Mouse (Mus musculus) lung, postnatal 0 days (tissue): ENCODE measurements around the gene Psmb6. TPM values are rescaled to one million over a fixed set of nuclear protein-coding genes. Genes with fewer than 3 reads are reported as not detected.

Source experiments
- ATAC-seq: fragments of 200-750 bp; cut with Nextera tagmentation; 2 replicates; pipeline ENCODE4 v1.8.0; 2017; ENCODE audit warnings: moderate library complexity
- DNase-seq: peaks from one replicate; pipeline ENCODE4 v3.0.0-alpha.2; 2016; ENCODE audit warnings: low spot score
- H3K27ac ChIP-seq: fragments of 300-500 bp; sonication (generic); 2 replicates; pipeline ENCODE4 v1.5.1; 2014; ENCODE audit warnings: antibody characterized with exemption, mild to moderate bottlenecking, low read length, mixed read lengths
- H3K27me3 ChIP-seq: fragments of 300-500 bp; sonication (generic); replicated peaks from 2 replicates; pipeline ENCODE4 v1.6.1; 2014; ENCODE audit warnings: low read length, mixed read lengths; ENCODE audit not compliant: insufficient read depth
- H3K36me3 ChIP-seq: fragments of 300-500 bp; sonication (generic); 2 replicates; pipeline ENCODE4 v1.6.1; 2014; ENCODE audit warnings: low read length, mixed read lengths; ENCODE audit not compliant: insufficient read depth
- H3K4me1 ChIP-seq: fragments of 300-500 bp; sonication (generic); 2 replicates; pipeline ENCODE4 v1.6.1; 2014; ENCODE audit warnings: antibody characterized with exemption, low read depth, low read length, mixed read lengths; ENCODE audit not compliant: insufficient read depth
- H3K4me2 ChIP-seq: fragments of 300-500 bp; sonication (generic); replicated peaks from 2 replicates; pipeline ENCODE4 v1.6.1; 2014; ENCODE audit warnings: low read depth, mild to moderate bottlenecking, low read length, moderate library complexity, mixed read lengths
- H3K4me3 ChIP-seq: fragments of 300-500 bp; sonication (generic); 2 replicates; pipeline ENCODE4 v1.5.1; 2014; ENCODE audit warnings: low read depth, low read length
- H3K9ac ChIP-seq: fragments of 300-500 bp; sonication (generic); replicated peaks from 2 replicates; pipeline ENCODE4 v1.6.1; 2014; ENCODE audit warnings: low read depth, mild to moderate bottlenecking
- H3K9me3 ChIP-seq: fragments of 300-500 bp; sonication (generic); 2 replicates; pipeline ENCODE4 v1.6.1; 2016; ENCODE audit warnings: low read length, mixed read lengths
- CTCF ChIP-seq: IDR thresholded peaks from 2 replicates; pipeline ENCODE4 v1.5.1; 2016; ENCODE audit warnings: antibody characterized with exemption, mild to moderate bottlenecking
- EP300 ChIP-seq: IDR thresholded peaks from 2 replicates; pipeline ENCODE4 v1.6.1; 2016; ENCODE audit warnings: antibody characterized with exemption, mild to moderate bottlenecking, control low read depth
- WGBS: fragments of 180-500 bp; shearing (Covaris S2); extraction: QIAGEN DNeasy Blood & Tissue Kit; methylation state at CpG from one replicate; pipeline ENCODE4 v1.1.7; 2014; 5-methylcytosine and 5-hydroxymethylcytosine counted together
- polyA plus RNA-seq: library from polyadenylated mRNA; unstranded; fragments of >200 nt; fragmentation: Nextera tagmentation; extraction: Ambion mirVana; gene quantifications from 2 replicates; pipeline ENCODE4 v1.2.1, GENCODE M21; 2015

The Psmb6 gene
- polyA plus RNA-seq, 1 experiment from 2014 or later, result 505 TPM

DNA sequence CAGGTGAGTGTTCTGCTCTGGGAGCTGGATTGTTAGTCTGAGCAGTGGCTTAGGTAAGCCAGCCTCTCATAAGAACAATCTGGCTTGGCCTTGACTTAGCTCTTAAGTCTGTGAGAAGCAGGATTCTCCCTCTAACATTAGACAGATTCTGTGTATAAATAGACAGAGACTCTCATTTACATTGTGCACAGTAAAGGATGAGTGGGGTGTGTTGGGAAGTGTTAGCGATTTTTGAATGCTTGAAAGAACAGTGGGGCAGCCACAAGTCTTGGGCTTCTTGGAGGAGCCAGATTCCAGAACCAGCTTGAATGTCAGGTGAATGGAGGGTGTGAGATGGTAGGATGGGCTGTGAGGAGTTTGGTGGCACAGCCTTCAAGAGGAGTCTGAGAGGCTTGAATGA, 46.5 kb downstream of the Psmb6 start:
- no peak for DNase-seq
- TF ChIP-seq CTCF (no peak), EP300 (no peak)
- H3K27ac ChIP-seq, result no peak overlapping the region
- WGBS, result 67% methylated on average over 1 of the region's 1 CpGs
- H3K9ac ChIP-seq, result no peak overlapping the region
- no peak overlapping the region for H3K4me2 ChIP-seq
- H3K36me3 ChIP-seq, result no peaks in the 10 kb centered on the region
- no peaks in the 10 kb centered on the region for H3K27me3 ChIP-seq
- ATAC-seq, result no peak
- H3K4me1 ChIP-seq, result no peaks in the 10 kb centered on the region; the same call in 1 of the 2 replicates
- no peaks in the 10 kb centered on the region for H3K9me3 ChIP-seq
- no peak overlapping the region for H3K4me3 ChIP-seq

GRCm38 (mm10) chr11:70572348-70572902, 47.3 kb downstream of the Psmb6 start:
- DNase-seq (no peak), ATAC-seq (no peak)
- Histone ChIP-seq H3K4me1 (no peaks in the 10 kb centered on the region; the same call in 1 of the 2 replicates), H3K27me3 (no peaks in the 10 kb centered on the region), H3K4me3 (no peak overlapping the region), H3K9me3 (no peaks in the 10 kb centered on the region), H3K9ac (no peak overlapping the region), H3K36me3 (no peaks in the 10 kb centered on the region), H3K27ac (no peak overlapping the region), H3K4me2 (no peak overlapping the region)
- TF ChIP-seq EP300 (no peak), CTCF (no peak)
- 31% methylated on average over 5 of the region's 5 CpGs for WGBS

DNA sequence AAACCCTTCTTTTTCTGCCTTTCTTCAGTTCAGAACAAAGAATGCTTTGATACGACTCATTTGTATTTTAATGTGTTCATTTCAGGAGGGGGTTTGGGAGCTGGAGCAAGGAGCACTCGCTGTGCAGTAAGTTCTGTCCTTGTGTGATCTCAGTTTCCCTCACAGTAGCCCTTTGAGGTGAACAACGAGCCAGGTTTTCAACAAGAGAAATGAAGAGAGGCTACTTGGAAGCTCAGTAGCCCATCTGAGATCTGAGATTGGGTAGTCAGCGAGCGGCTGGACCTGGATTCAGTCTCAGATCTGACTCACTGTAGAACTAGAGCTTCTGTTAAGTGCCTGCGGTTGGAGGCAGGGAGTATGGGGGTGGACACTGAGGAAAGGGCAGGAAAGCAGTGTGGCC, 48.7 kb downstream of the Psmb6 start:
- no peaks in the 10 kb centered on the region for H3K27me3 ChIP-seq
- no peaks in the 10 kb centered on the region for H3K36me3 ChIP-seq
- DNase-seq (no peak), ATAC-seq (no peak)
- H3K4me3 ChIP-seq, result no peak overlapping the region
- WGBS, result 75% methylated on average over 6 of the region's 6 CpGs
- no peak overlapping the region for H3K27ac ChIP-seq
- H3K9ac ChIP-seq, result no peak overlapping the region
- TF ChIP-seq EP300 (no peak), CTCF (no peak)
- no peaks in the 10 kb centered on the region for H3K9me3 ChIP-seq
- H3K4me2 ChIP-seq, result no peak overlapping the region
- peaks cover 11% of the 10 kb centered on the region; the same call in 1 of the 2 replicates for H3K4me1 ChIP-seq

DNA sequence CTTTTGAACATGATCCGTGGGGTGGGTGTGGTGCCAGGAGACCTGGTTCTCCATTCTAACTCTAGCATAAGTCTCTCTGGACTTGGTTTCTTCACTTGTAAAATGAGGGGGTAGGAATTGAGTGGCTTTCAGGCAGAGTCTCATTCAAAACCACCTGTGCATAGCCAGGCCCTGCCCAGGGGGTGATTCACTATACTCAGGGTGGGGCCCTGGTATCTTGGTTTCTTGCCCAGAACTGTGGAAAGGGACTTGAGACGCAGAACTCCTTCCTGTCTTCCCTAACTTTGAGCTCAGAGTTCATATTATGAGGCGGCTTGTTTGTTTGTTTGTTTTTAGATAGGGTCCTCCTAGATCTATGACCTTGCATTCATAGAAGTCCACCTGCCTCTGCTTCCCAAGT, 52.0 kb downstream of the Psmb6 start:
- Histone ChIP-seq H3K9ac (no peak overlapping the region), H3K27me3 (no peaks in the 10 kb centered on the region), H3K4me2 (no peak overlapping the region), H3K4me3 (no peak overlapping the region), H3K4me1 (peaks cover 21% of the 10 kb centered on the region), H3K9me3 (no peaks in the 10 kb centered on the region), H3K36me3 (no peaks in the 10 kb centered on the region), H3K27ac (no peak overlapping the region)
- ATAC-seq (peak; percentile 70), DNase-seq (peak; percentile 71)
- 41% methylated on average over 3 of the region's 3 CpGs for WGBS
- TF ChIP-seq EP300 (no peak), CTCF (no peak)

Other genes with a start within 250 kb of the Psmb6 start
- gene Alox12e, start 202.7 kb upstream of the Psmb6 start, polyA plus RNA-seq, result 0.08 and 0.11 TPM in 2 replicates
- gene Alox15, start 173.3 kb upstream of the Psmb6 start, polyA plus RNA-seq, result 0.26 and 0.57 TPM in 2 replicates
- 9.1 and 9.6 TPM in 2 replicates for gene Pelp1, start 115.3 kb upstream of the Psmb6 start, polyA plus RNA-seq
- gene Arrb2, start 92.7 kb upstream of the Psmb6 start, polyA plus RNA-seq, result 12.7 and 13.7 TPM in 2 replicates
- gene Med11, start 73.4 kb upstream of the Psmb6 start, polyA plus RNA-seq, result 37.3 and 37.9 TPM in 2 replicates
- gene Zmynd15, start 65.9 kb upstream of the Psmb6 start, polyA plus RNA-seq, result 1.0 and 1.4 TPM in 2 replicates
- gene Cxcl16, start 65.4 kb upstream of the Psmb6 start, polyA plus RNA-seq, result 45.1 and 52.3 TPM in 2 replicates
- gene Tm4sf5, start 20.1 kb upstream of the Psmb6 start, polyA plus RNA-seq, result 2.6 and 3.8 TPM in 2 replicates
- 0.43 and 0.68 TPM in 2 replicates for gene Vmo1, start 10.8 kb upstream of the Psmb6 start, polyA plus RNA-seq
- gene Gltpd2, start 6.2 kb upstream of the Psmb6 start, polyA plus RNA-seq, result 0.64 and 0.86 TPM in 2 replicates
- gene Gm40193, start 7.6 kb downstream of the Psmb6 start, polyA plus RNA-seq, result not detected in 2 replicates
- gene Pld2, start 14.7 kb downstream of the Psmb6 start, polyA plus RNA-seq, result 10.8 and 13.5 TPM in 2 replicates
- gene Mink1, start 37.5 kb downstream of the Psmb6 start, polyA plus RNA-seq, result 7.4 and 7.6 TPM in 2 replicates
- not detected in 2 replicates for gene 4930544D05Rik, start 90.5 kb downstream of the Psmb6 start, polyA plus RNA-seq
- not detected in 2 replicates for gene Chrne, start 93.8 kb downstream of the Psmb6 start, polyA plus RNA-seq
- 0.55 and 0.66 TPM in 2 replicates for gene Gp1ba, start 113.8 kb downstream of the Psmb6 start, polyA plus RNA-seq
- 112 and 119 TPM in 2 replicates for gene Rnf167, start 121.9 kb downstream of the Psmb6 start, polyA plus RNA-seq
- 118 and 121 TPM in 2 replicates for gene Slc25a11, start 122.1 kb downstream of the Psmb6 start, polyA plus RNA-seq
- 1,176 and 1,206 TPM in 2 replicates for gene Pfn1, start 129.3 kb downstream of the Psmb6 start, polyA plus RNA-seq
- 20.8 and 23.1 TPM in 2 replicates for gene Eno3, start 131.8 kb downstream of the Psmb6 start, polyA plus RNA-seq
- 84.6 and 95.5 TPM in 2 replicates for gene Spag7, start 144.0 kb downstream of the Psmb6 start, polyA plus RNA-seq
- gene Camta2, start 162.7 kb downstream of the Psmb6 start, polyA plus RNA-seq, result 8.7 and 9.9 TPM in 2 replicates
- gene Inca1, start 174.8 kb downstream of the Psmb6 start, polyA plus RNA-seq, result 2.4 and 2.6 TPM in 2 replicates
- gene Kif1c, start 175.2 kb downstream of the Psmb6 start, polyA plus RNA-seq, result 4.8 and 5.3 TPM in 2 replicates
- gene Zfp3, start 238.8 kb downstream of the Psmb6 start, polyA plus RNA-seq, result 3.5 and 3.6 TPM in 2 replicates